Mouse (Mus musculus): ENCODE results near the gene Hsd17b12. TPM values are rescaled to one million over a fixed set of nuclear protein-coding genes. Genes with fewer than 3 reads are reported as not detected.

The Hsd17b12 gene
- polyA plus RNA-seq, 1 experiment, result 73.7 TPM

DNA sequence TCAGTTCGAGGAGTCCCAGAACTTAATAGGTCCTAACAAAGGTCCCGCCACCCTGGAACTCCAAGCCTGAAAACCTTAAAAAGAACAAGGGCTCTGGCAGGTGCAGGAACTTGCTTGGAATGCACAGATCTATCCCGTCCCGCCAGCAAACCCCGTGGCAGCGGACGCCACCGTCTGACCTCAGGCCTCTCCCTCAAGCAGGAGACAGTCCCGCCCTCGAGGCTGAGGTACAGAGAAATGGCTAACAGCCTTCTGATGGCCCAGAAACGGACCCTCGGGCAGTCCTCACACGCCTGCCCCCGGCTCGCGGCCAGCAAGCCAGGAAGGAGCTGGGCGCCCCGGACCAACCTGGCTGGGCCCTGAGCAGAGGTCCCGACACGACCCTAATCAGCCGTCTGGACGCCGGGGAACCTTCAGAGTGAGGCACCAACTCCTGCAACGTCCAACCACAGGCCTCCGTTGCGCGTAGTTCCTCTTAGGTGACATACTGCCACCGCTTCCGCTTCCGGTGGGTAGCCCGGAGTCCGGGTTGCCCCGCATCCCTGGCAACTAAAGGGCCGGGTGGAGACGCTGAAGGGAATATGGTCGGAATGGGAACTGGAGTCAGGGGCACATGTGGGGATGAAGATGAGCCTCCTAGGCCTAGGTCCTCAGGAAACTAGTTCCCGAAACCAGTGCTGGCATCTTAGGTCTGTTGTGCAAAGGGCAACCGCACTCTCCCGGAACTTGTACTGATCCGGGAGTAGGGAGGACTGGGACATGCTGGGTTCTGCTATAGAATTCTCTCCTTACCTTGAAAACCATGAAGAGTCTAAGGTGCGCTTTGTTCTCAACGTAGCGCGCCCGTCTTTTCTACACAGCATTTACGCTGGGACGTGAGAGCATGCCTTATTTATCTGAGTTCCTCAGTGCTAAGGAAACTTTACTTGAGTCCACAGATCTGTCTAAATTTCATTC, 147.2 kb downstream of the Hsd17b12 start, which contains the start of gene Alkbh3:
Gene Alkbh3 (minus strand): TSS at position 473 of the 957 bp plus-strand sequence.
- DNase-seq (ENCODE audit: low spot score), result peak; percentile 86

DNA sequence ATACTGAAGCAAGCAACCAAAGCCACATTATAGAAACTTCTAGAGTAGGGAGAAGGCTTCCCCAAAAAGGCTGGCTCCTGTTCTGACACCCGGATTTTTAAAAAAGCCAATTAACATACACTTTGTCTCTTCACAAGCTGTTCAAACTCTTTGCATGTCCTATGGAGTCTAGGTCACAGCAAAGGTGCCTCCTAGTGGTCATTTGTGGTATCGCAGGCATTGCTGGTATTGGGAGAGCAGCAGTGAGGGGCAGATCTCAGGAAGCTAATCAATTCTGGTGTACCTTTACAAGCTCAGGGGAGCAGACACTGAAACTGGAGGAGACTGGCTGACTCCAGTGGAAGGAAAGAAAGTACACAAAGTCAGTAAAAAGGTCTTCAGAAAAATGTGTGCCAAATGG, 155.4 kb downstream of the Hsd17b12 start:
- peak; percentile 72 for DNase-seq (ENCODE audit: low spot score)

DNA sequence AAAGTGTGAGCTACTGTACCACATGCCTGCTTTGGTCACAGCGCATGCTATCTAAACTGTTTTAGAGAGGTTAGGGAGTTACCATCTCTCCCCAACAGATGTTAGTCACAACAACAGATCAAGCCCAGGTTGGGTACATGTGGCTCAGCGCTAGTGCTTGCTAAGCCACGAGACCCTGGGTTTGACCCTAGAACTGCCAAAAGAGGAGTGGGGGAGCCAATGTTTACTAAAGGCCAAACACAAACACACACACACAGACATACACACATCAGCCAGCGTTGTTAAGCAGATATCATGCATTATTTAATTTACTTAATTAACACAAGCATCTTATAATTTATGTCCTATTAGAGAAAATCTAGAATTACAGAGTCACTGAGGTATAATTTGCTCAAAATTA, 155.8 kb downstream of the Hsd17b12 start:
- no peak for DNase-seq (ENCODE audit: low spot score)

DNA sequence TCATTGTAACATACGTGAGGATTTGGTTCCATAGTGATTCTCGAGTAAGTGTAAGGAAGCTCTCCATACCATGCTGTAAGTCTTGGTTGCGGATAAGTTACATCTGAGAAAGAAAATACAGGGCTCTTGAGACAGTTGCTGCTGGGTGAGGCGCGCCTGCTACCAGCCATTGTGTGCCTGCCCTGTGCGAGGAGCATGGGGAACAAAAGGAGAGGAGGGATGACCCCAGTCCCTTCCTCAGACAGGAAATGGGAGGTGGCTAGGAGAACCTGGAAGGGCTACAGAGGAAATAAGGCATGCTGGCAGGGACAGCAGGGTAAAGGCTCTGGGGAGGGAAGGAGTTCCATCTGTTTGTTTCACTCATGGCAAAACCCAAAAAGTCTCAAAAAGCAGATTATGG, 156.4 kb downstream of the Hsd17b12 start:
- no peak for DNase-seq (ENCODE audit: low spot score)

DNA sequence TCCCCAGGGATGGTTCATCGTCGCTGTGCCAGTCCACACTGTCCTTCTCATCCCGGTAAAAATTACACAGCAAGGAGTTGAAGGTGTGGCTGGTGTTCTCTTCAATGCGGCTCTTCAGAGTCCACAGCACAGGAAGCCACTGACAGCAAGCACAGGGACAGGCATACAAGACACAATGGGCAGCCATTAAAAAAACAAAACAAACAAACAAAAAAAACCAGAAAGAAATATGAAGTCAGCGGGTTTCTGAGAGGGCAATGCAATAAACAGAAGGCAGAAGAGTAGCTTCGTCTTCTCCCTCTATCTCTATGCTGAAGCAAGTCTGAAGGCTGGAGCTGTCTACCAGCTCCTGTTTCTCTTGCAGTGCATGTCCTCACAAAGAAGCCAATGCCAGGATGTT, 161.5 kb downstream of the Hsd17b12 start, which contains the start of gene Gm27027:
Gene Gm27027 (minus strand): TSS at position 101 of the 400 bp plus-strand sequence.
- no peak for DNase-seq (ENCODE audit: low spot score)

DNA sequence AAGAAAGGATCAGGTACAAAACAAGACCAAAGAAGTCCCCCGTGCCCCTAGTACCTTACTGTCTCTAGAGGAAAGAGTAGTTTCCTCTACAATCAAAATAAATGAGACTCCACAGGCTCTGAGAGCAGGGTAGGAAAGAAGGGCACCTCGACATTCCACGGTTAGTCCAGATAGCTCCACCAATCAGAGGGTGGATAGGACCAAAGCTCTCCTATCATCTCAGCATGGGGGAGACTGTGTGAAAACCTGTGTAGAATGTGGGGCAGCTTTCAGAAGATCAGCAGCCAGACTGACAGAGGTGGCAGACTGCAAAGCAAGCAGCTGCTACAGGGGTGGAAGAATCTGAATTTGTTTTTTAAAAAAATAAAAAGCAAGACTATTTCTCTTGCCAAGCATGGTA, 165.0 kb downstream of the Hsd17b12 start:
- no peak for DNase-seq (ENCODE audit: low spot score)

DNA sequence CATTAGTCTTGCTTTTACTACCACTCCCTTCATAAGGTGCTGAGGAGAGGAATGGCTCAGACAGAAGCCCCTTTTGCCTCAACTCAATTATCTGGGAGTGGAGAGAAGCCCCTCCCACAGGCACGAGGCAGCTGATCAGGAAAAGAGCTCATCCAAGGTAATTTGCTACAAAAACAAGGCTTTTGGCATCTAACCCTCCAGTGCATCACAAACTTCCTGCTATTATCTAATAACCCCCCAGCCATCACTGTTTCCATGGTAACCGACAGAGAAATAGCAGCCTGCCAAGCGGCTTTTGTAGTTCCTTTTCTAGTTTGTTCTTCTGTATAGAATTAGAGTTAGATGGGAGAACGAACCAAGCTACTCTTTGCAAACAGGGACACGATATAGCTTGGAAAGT, 165.5 kb downstream of the Hsd17b12 start:
- no peak for DNase-seq (ENCODE audit: low spot score)

DNA sequence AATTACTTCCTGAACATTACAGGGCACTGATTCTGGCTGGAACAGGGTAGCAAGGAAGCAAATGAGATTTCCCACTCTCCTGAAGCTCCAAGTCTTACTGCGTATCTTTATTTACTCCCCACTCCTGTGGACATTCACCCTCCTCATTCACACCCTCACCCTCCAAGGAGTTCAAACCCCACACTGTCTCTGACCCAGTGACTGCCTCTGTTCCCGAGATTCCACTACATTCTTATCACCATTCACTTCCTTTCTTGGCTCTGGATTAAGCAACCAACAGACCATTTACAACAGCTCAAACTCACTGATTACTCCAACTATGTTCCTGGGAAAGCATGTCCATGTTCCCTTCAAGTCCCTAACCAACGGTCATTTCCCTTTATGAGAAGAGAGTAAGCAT, 166.4 kb downstream of the Hsd17b12 start:
- DNase-seq (ENCODE audit: low spot score), result no peak

DNA sequence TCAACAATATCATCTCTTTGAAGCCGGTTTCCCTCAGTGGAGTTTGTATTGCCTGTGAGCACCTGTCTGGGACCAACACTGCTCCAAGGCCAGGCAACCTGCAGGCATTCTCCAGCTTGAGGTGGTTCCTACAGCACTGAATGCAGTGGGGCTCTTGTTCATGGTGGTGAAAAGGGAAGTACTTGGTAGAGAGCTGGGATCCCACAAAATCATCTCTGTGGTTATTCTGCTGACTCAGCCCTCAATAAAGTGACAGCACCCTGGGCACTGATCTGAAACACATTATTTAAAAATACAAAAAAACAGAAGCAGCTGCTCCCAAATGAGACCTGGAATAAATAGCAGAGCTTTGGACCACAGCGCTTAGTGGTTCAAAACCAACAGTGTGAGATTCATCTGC, 169.3 kb downstream of the Hsd17b12 start:
- DNase-seq (ENCODE audit: low spot score), result no peak

Other genes with a start within 250 kb of the Hsd17b12 start
- 48.1 and 49.8 TPM in 2 replicates for gene Gm13889, start 200.8 kb downstream of the Hsd17b12 start, polyA plus RNA-seq (2012; rRNA removed)
- gene Gm27027, start 161.6 kb downstream of the Hsd17b12 start, polyA plus RNA-seq (2012; rRNA removed), result not detected in 2 replicates
- gene Alkbh3, start 147.2 kb downstream of the Hsd17b12 start, polyA plus RNA-seq (2012; rRNA removed), result 69.6 and 77.1 TPM in 2 replicates
- gene Ttc17, start 248.7 kb upstream of the Hsd17b12 start, polyA plus RNA-seq (2012; rRNA removed), result 17.8 and 20.3 TPM in 2 replicates